Mouse (Mus musculus): Measurements from ENCODE around the gene Scd2. TPM values are rescaled to one million over a fixed set of nuclear protein-coding genes. Genes with fewer than 3 reads are reported as not detected.
"Not testable (repeated sequence)": the region's sequence is repeated elsewhere in the genome, so short reads cannot be mapped to it uniquely, and the experiment has no call there.

Gene Scd2
- total and polyA plus RNA-seq, 3 experiments, result 97.6 to 710 (median 649) TPM

- DNase-seq (ENCODE audit: low spot score), result no peak
- H3K27me3 ChIP-seq (ENCODE audit: insufficient read depth, low read length), result no peaks in the 10 kb centered on the region
Measured at GRCm38 (mm10) chr19:44307915-44308470, 14.5 kb downstream of the Scd2 start.

GRCm38 (mm10) chr19:44308611-44309246, 15.3 kb downstream of the Scd2 start:
- no peaks in the 10 kb centered on the region for H3K9me3 ChIP-seq (replicated peaks)
- ATAC-seq (ENCODE audit: extremely low read depth, insufficient number of reproducible peaks, low FRiP score, poor library complexity, severe bottlenecking) (no peak), DNase-seq (ENCODE audit: low spot score) (no peak)
- no peak for TF ChIP-seq GATA2 (IDR thresholded peaks at IDR 0.05; ENCODE audit: borderline replicate concordance, low read depth, low read length)
- TF ChIP-seq POLR2AphosphoS5 (IDR thresholded peaks at IDR 0.05; ENCODE audit: insufficient replicate concordance, low read depth, low read length), result 0 out of 2 replicates have a peak, but pooled peaks have one; percentile 70
- H3K27me3 ChIP-seq (ENCODE audit: insufficient read depth, low read length), result no peaks in the 10 kb centered on the region
- H3K4me3 ChIP-seq (ENCODE audit: low read depth, low read length), result no peak overlapping the region
- H3K36me3 ChIP-seq (replicated peaks), result peaks cover 66% of the 10 kb centered on the region
- H3K4me1 ChIP-seq (ENCODE audit: insufficient read depth, low read depth, low read length), result peaks cover 66% of the 10 kb centered on the region

More at GRCm38 (mm10) chr19:44307915-44308470, 14.5 kb downstream of the Scd2 start:
- Histone ChIP-seq H3K36me3 (replicated peaks) (peaks cover 73% of the 10 kb centered on the region), H3K4me1 (ENCODE audit: insufficient read depth, low read depth, low read length) (peaks cover 69% of the 10 kb centered on the region), H3K4me3 (ENCODE audit: low read depth, low read length) (no peak overlapping the region), H3K9me3 (replicated peaks) (no peaks in the 10 kb centered on the region)
- no peak for ATAC-seq (ENCODE audit: extremely low read depth, insufficient number of reproducible peaks, low FRiP score, poor library complexity, severe bottlenecking)
- TF ChIP-seq POLR2AphosphoS5 (IDR thresholded peaks at IDR 0.05; ENCODE audit: insufficient replicate concordance, low read depth, low read length) (no peak), GATA2 (IDR thresholded peaks at IDR 0.05; ENCODE audit: borderline replicate concordance, low read depth, low read length) (no peak), GATA1 (IDR thresholded peaks at IDR 0.05; ENCODE audit: borderline replicate concordance, low read length) (no peak), TAL1 (conservative IDR thresholded peaks at IDR 0.05; ENCODE audit: low read depth, low read length) (no peak), CTCF (IDR thresholded peaks at IDR 0.05; ENCODE audit: low read depth, low read length) (no peak)

- ATAC-seq (ENCODE audit: extremely low read depth, insufficient number of reproducible peaks, low FRiP score, poor library complexity, severe bottlenecking), result no peak
- Histone ChIP-seq H3K4me3 (ENCODE audit: low read depth, low read length) (no peak overlapping the region), H3K27me3 (ENCODE audit: insufficient read depth, low read length) (no peaks in the 10 kb centered on the region), H3K4me1 (ENCODE audit: insufficient read depth, low read depth, low read length) (peaks cover 64% of the 10 kb centered on the region), H3K9me3 (replicated peaks) (no peaks in the 10 kb centered on the region), H3K36me3 (replicated peaks) (peaks cover 62% of the 10 kb centered on the region)
- DNase-seq (ENCODE audit: low spot score), result no peak
- no peak for TF ChIP-seq CTCF (IDR thresholded peaks at IDR 0.05; ENCODE audit: low read depth, low read length)
- TF ChIP-seq GATA1 (IDR thresholded peaks at IDR 0.05; ENCODE audit: borderline replicate concordance, low read length), result no peak
- TF ChIP-seq GATA2 (IDR thresholded peaks at IDR 0.05; ENCODE audit: borderline replicate concordance, low read depth, low read length), result no peak
- TF ChIP-seq TAL1 (conservative IDR thresholded peaks at IDR 0.05; ENCODE audit: low read depth, low read length), result no peak
- no peak; the same call in 1 of the 2 replicates for TF ChIP-seq POLR2AphosphoS5 (IDR thresholded peaks at IDR 0.05; ENCODE audit: insufficient replicate concordance, low read depth, low read length)
Measured at GRCm38 (mm10) chr19:44309351-44310154, 16.1 kb downstream of the Scd2 start.

- Histone ChIP-seq H3K36me3 (replicated peaks) (peaks cover 56% of the 10 kb centered on the region), H3K4me1 (ENCODE audit: insufficient read depth, low read depth, low read length) (peaks cover 62% of the 10 kb centered on the region)
- not testable (repeated sequence) for ATAC-seq (ENCODE audit: extremely low read depth, insufficient number of reproducible peaks, low FRiP score, poor library complexity, severe bottlenecking); H3K9me3 ChIP-seq (replicated peaks); H3K27me3 ChIP-seq (ENCODE audit: insufficient read depth, low read length); H3K4me3 ChIP-seq (ENCODE audit: low read depth, low read length); DNase-seq (ENCODE audit: low spot score)
- peak; percentile 92; the same call in 1 of the 2 replicates for TF ChIP-seq POLR2AphosphoS5 (IDR thresholded peaks at IDR 0.05; ENCODE audit: insufficient replicate concordance, low read depth, low read length)
Measured at GRCm38 (mm10) chr19:44310155-44310575, 16.7 kb downstream of the Scd2 start.

- DNase-seq (ENCODE audit: low spot score) (no peak), ATAC-seq (ENCODE audit: extremely low read depth, insufficient number of reproducible peaks, low FRiP score, poor library complexity, severe bottlenecking) (no peak; the same call in 1 of the 2 replicates)
- TF ChIP-seq GATA2 (IDR thresholded peaks at IDR 0.05; ENCODE audit: borderline replicate concordance, low read depth, low read length) (no peak), TAL1 (conservative IDR thresholded peaks at IDR 0.05; ENCODE audit: low read depth, low read length) (no peak), POLR2AphosphoS5 (IDR thresholded peaks at IDR 0.05; ENCODE audit: insufficient replicate concordance, low read depth, low read length) (no peak), CTCF (IDR thresholded peaks at IDR 0.05; ENCODE audit: low read depth, low read length) (no peak), GATA1 (IDR thresholded peaks at IDR 0.05; ENCODE audit: borderline replicate concordance, low read length) (no peak)
- Histone ChIP-seq H3K4me1 (ENCODE audit: insufficient read depth, low read depth, low read length) (peaks cover 57% of the 10 kb centered on the region), H3K36me3 (replicated peaks) (peaks cover 50% of the 10 kb centered on the region), H3K4me3 (ENCODE audit: low read depth, low read length) (no peak overlapping the region), H3K9me3 (replicated peaks) (no peaks in the 10 kb centered on the region), H3K27me3 (ENCODE audit: insufficient read depth, low read length) (no peaks in the 10 kb centered on the region)
Measured at GRCm38 (mm10) chr19:44310814-44311213, 17.3 kb downstream of the Scd2 start.

- no peak for ATAC-seq (ENCODE audit: extremely low read depth, insufficient number of reproducible peaks, low FRiP score, poor library complexity, severe bottlenecking)
Measured at GRCm38 (mm10) chr19:44311306-44312006, 18.0 kb downstream of the Scd2 start.

More at GRCm38 (mm10) chr19:44311306-44312006, 18.0 kb downstream of the Scd2 start:
- Histone ChIP-seq H3K27me3 (ENCODE audit: insufficient read depth, low read length) (no peaks in the 10 kb centered on the region), H3K36me3 (replicated peaks) (peaks cover 43% of the 10 kb centered on the region), H3K9me3 (replicated peaks) (no peaks in the 10 kb centered on the region), H3K4me1 (ENCODE audit: insufficient read depth, low read depth, low read length) (peaks cover 57% of the 10 kb centered on the region), H3K4me3 (ENCODE audit: low read depth, low read length) (no peak overlapping the region)
- no peak for DNase-seq (ENCODE audit: low spot score)
- TF ChIP-seq GATA2 (IDR thresholded peaks at IDR 0.05; ENCODE audit: borderline replicate concordance, low read depth, low read length), result no peak
- no peak; the same call in 1 of the 2 replicates for TF ChIP-seq POLR2AphosphoS5 (IDR thresholded peaks at IDR 0.05; ENCODE audit: insufficient replicate concordance, low read depth, low read length)
- no peak for TF ChIP-seq CTCF (IDR thresholded peaks at IDR 0.05; ENCODE audit: low read depth, low read length)
